Mouse (Mus musculus) midbrain, embryonic 16.5 days (tissue): ENCODE results near the gene Sgca. TPM values are rescaled to one million over a fixed set of nuclear protein-coding genes. Genes with fewer than 3 reads are reported as not detected.

Experiments used
- ATAC-seq: fragments of 200-750 bp; cut with Nextera tagmentation; 2 replicates; pipeline ENCODE4 v1.8.0; 2017; ENCODE audit warnings: moderate TSS enrichment
- H3K27ac ChIP-seq: fragments of 300-500 bp; sonication (generic); 2 replicates; pipeline ENCODE4 v1.5.1; 2014; ENCODE audit warnings: mild to moderate bottlenecking, low read length, mixed read lengths
- H3K27me3 ChIP-seq: fragments of 300-500 bp; sonication (generic); 2 replicates; pipeline ENCODE4 v1.6.1; 2014; ENCODE audit warnings: low read depth, low read length, mixed read lengths; ENCODE audit not compliant: control insufficient read depth, insufficient read depth
- H3K36me3 ChIP-seq: fragments of 300-500 bp; sonication (generic); 2 replicates; pipeline ENCODE4 v1.6.1; 2014; ENCODE audit warnings: mild to moderate bottlenecking, low read length, moderate library complexity, mixed read lengths; ENCODE audit not compliant: control insufficient read depth, insufficient read depth
- H3K4me1 ChIP-seq: fragments of 300-500 bp; sonication (generic); 2 replicates; pipeline ENCODE4 v1.6.1; 2014; ENCODE audit warnings: mild to moderate bottlenecking, low read length, mixed read lengths; ENCODE audit not compliant: control insufficient read depth, insufficient read depth
- H3K4me2 ChIP-seq: fragments of 300-500 bp; sonication (generic); 2 replicates; pipeline ENCODE4 v1.6.1; 2014; ENCODE audit warnings: mild to moderate bottlenecking, low read length, mixed read lengths
- H3K4me3 ChIP-seq: fragments of 300-500 bp; sonication (generic); 2 replicates; pipeline ENCODE4 v1.5.1; 2014; ENCODE audit warnings: low read depth, mild to moderate bottlenecking, low read length, moderate library complexity, mixed read lengths
- H3K9ac ChIP-seq: fragments of 300-500 bp; sonication (generic); 2 replicates; pipeline ENCODE4 v1.6.1; 2014; ENCODE audit warnings: low read depth, low read length, mixed read lengths
- H3K9me3 ChIP-seq: fragments of 300-500 bp; sonication (generic); replicated peaks from 2 replicates; pipeline ENCODE4 v1.6.1; 2014; ENCODE audit warnings: mild to moderate bottlenecking, low read length, mixed read lengths; ENCODE audit not compliant: control insufficient read depth, poor library complexity, severe bottlenecking
- whole genome bisulfite sequencing: fragments of 180-500 bp; shearing (Covaris S2); extraction: QIAGEN DNeasy Blood & Tissue Kit; methylation state at CpG from one replicate; pipeline ENCODE4 v1.1.7; 2014; 5-methylcytosine and 5-hydroxymethylcytosine counted together
- polyA plus RNA-seq: library from polyadenylated mRNA; unstranded; fragments of >200 nt; fragmentation: Nextera tagmentation; extraction: Ambion mirVana; gene quantifications from 2 replicates; pipeline ENCODE4 v1.2.1, GENCODE M21; 2015

Sgca gene
- polyA plus RNA-seq, 1 experiment from 2014 or later, result 0.20 TPM

GRCm38 (mm10) chr11:94924977-94925376 lies 51.1 kb downstream of the Sgca start:
- ATAC-seq, result no peak
- WGBS, result 95% methylated on average over 4 of the region's 4 CpGs
- no peaks in the 10 kb centered on the region for H3K4me1 ChIP-seq
- H3K27ac ChIP-seq, result no peak overlapping the region
- H3K27me3 ChIP-seq, result no peaks in the 10 kb centered on the region
- no peaks in the 10 kb centered on the region for H3K9me3 ChIP-seq
- no peaks in the 10 kb centered on the region for H3K36me3 ChIP-seq
- no peak overlapping the region for H3K4me2 ChIP-seq
- H3K4me3 ChIP-seq, result no peak overlapping the region
- H3K9ac ChIP-seq, result no peak overlapping the region

- no peaks in the 10 kb centered on the region for H3K9me3 ChIP-seq
- H3K4me2 ChIP-seq, result no peak overlapping the region
- no peaks in the 10 kb centered on the region for H3K4me1 ChIP-seq
- no peak overlapping the region for H3K27ac ChIP-seq
- no peaks in the 10 kb centered on the region for H3K36me3 ChIP-seq
- H3K9ac ChIP-seq, result no peak overlapping the region
- WGBS, result 63% methylated on average over 6 of the region's 6 CpGs
- H3K4me3 ChIP-seq, result no peak overlapping the region
- no peaks in the 10 kb centered on the region for H3K27me3 ChIP-seq
- no peak for ATAC-seq
Measured at GRCm38 (mm10) chr11:94920996-94921401, 55.1 kb downstream of the Sgca start.

GRCm38 (mm10) chr11:94917717-94918116 lies 58.4 kb downstream of the Sgca start:
- Histone ChIP-seq H3K4me1 (no peaks in the 10 kb centered on the region), H3K27ac (no peak overlapping the region), H3K9me3 (no peaks in the 10 kb centered on the region), H3K4me2 (no peak overlapping the region), H3K4me3 (no peak overlapping the region), H3K27me3 (no peaks in the 10 kb centered on the region), H3K36me3 (no peaks in the 10 kb centered on the region), H3K9ac (no peak overlapping the region)
- no peak for ATAC-seq
- 79% methylated on average over 6 of the region's 6 CpGs for WGBS

GRCm38 (mm10) chr11:94916477-94916876 lies 59.6 kb downstream of the Sgca start:
- WGBS, result 34% methylated on average over 4 of the region's 4 CpGs
- Histone ChIP-seq H3K4me1 (no peaks in the 10 kb centered on the region), H3K27me3 (no peaks in the 10 kb centered on the region), H3K4me3 (no peak overlapping the region), H3K27ac (no peak overlapping the region), H3K9ac (no peak overlapping the region), H3K9me3 (no peaks in the 10 kb centered on the region), H3K4me2 (no peak overlapping the region), H3K36me3 (no peaks in the 10 kb centered on the region)
- no peak for ATAC-seq

GRCm38 (mm10) chr11:94915675-94916403 lies 60.3 kb downstream of the Sgca start:
- H3K4me2 ChIP-seq, result no peak overlapping the region

GRCm38 (mm10) chr11:94913302-94914090 lies 62.6 kb downstream of the Sgca start:
- Histone ChIP-seq H3K4me3 (no peak overlapping the region), H3K27me3 (no peaks in the 10 kb centered on the region), H3K36me3 (no peaks in the 10 kb centered on the region), H3K27ac (no peak overlapping the region), H3K9me3 (no peaks in the 10 kb centered on the region), H3K4me2 (no peak overlapping the region), H3K4me1 (no peaks in the 10 kb centered on the region), H3K9ac (no peak overlapping the region)
- WGBS, result 53% methylated on average over 6 of the region's 6 CpGs
- no peak for ATAC-seq

More at GRCm38 (mm10) chr11:94915675-94916403, 60.3 kb downstream of the Sgca start:
- H3K9ac ChIP-seq, result no peak overlapping the region
- no peak overlapping the region for H3K27ac ChIP-seq
- H3K9me3 ChIP-seq, result no peaks in the 10 kb centered on the region
- H3K36me3 ChIP-seq, result no peaks in the 10 kb centered on the region
- H3K4me3 ChIP-seq, result no peak overlapping the region
- H3K27me3 ChIP-seq, result no peaks in the 10 kb centered on the region
- 32% methylated on average over 11 of the region's 16 CpGs for WGBS
- no peak for ATAC-seq
- H3K4me1 ChIP-seq, result no peaks in the 10 kb centered on the region

Other genes with a start within 250 kb of the Sgca start
- 0.15 TPM in 1 of 2 replicates, not detected in the other for gene Cdc34b, start 234.5 kb downstream of the Sgca start, polyA plus RNA-seq
- not detected in 2 replicates for gene Tmem92, start 193.6 kb downstream of the Sgca start, polyA plus RNA-seq
- gene Col1a1, start 40.1 kb downstream of the Sgca start, polyA plus RNA-seq, result 58.1 and 84.6 TPM in 2 replicates
- not detected in 2 replicates for gene Hils1, start 8.7 kb downstream of the Sgca start, polyA plus RNA-seq
- gene Ppp1r9b, start 14.7 kb upstream of the Sgca start, polyA plus RNA-seq, result 18.4 and 19.4 TPM in 2 replicates
- gene Samd14, start 33.6 kb upstream of the Sgca start, polyA plus RNA-seq, result 164 and 171 TPM in 2 replicates
- 24.1 and 27.5 TPM in 2 replicates for gene Pdk2, start 65.0 kb upstream of the Sgca start, polyA plus RNA-seq
- gene Itga3, start 100.5 kb upstream of the Sgca start, polyA plus RNA-seq, result 13.7 and 16.6 TPM in 2 replicates
- 0.22 and 0.38 TPM in 2 replicates for gene Dlx3, start 143.8 kb upstream of the Sgca start, polyA plus RNA-seq
- 0.36 TPM in 1 of 2 replicates, not detected in the other for gene Dlx4, start 169.9 kb upstream of the Sgca start, polyA plus RNA-seq